Mouse (Mus musculus): ENCODE data around the gene Sipa1l2. TPM values are rescaled to one million over a fixed set of nuclear protein-coding genes. Genes with fewer than 3 reads are reported as not detected.

Sipa1l2 gene
- polyA plus RNA-seq, 1 experiment: 6.5 TPM

- TF ChIP-seq MYOG (IDR thresholded peaks at IDR 0.05; ENCODE audit: control insufficient read depth, extremely low read depth, insufficient read length) (no peak), CEBPB (IDR thresholded peaks at IDR 0.05; ENCODE audit: low read depth) (no peak)
- Histone ChIP-seq H3K36me3 (ENCODE audit: control insufficient read depth, insufficient read depth) (no peaks in the 10 kb centered on the region), H3ac (ENCODE audit: control insufficient read depth, insufficient read length, low read depth) (no peak overlapping the region), H3K27me3 (ENCODE audit: control insufficient read depth, insufficient read depth, insufficient read length) (no peaks in the 10 kb centered on the region), H3K4me3 (ENCODE audit: insufficient read depth, poor library complexity, severe bottlenecking) (no peak overlapping the region), H3K79me2 (ENCODE audit: control insufficient read depth, insufficient read depth) (no peaks in the 10 kb centered on the region), H3K79me3 (ENCODE audit: low read depth) (no peaks in the 10 kb centered on the region)
These were observed 37.4 kb downstream of the Sipa1l2 start for GRCm38 (mm10) chr8:125532177-125532576.

- no peak overlapping the region for H3K4me3 ChIP-seq (ENCODE audit: insufficient read depth, poor library complexity, severe bottlenecking)
- no peaks in the 10 kb centered on the region for H3K27me3 ChIP-seq (ENCODE audit: control insufficient read depth, insufficient read depth, insufficient read length)
- H3K79me2 ChIP-seq (ENCODE audit: control insufficient read depth, insufficient read depth): no peaks in the 10 kb centered on the region
- H3K79me3 ChIP-seq (ENCODE audit: low read depth): no peaks in the 10 kb centered on the region
- no peaks in the 10 kb centered on the region for H3K36me3 ChIP-seq (ENCODE audit: control insufficient read depth, insufficient read depth)
- no peak overlapping the region for H3ac ChIP-seq (ENCODE audit: control insufficient read depth, insufficient read length, low read depth)
- TF ChIP-seq CEBPB (IDR thresholded peaks at IDR 0.05; ENCODE audit: low read depth): no peak
- no peak for TF ChIP-seq MYOG (IDR thresholded peaks at IDR 0.05; ENCODE audit: control insufficient read depth, extremely low read depth, insufficient read length)
- no peak for TF ChIP-seq MAX (IDR thresholded peaks at IDR 0.05)
- no peak for TF ChIP-seq MYOD1 (IDR thresholded peaks at IDR 0.05; ENCODE audit: control insufficient read depth, insufficient read length, low read depth)
- TF ChIP-seq USF1 (IDR thresholded peaks at IDR 0.05; ENCODE audit: low read depth): no peak
- no peak for TF ChIP-seq FOSL1 (IDR thresholded peaks at IDR 0.05; ENCODE audit: insufficient read depth, low read length, poor library complexity, severe bottlenecking)
- TF ChIP-seq CTCF (IDR thresholded peaks at IDR 0.05; ENCODE audit: control insufficient read depth, insufficient read depth, insufficient read length): no peak
These were observed 38.0 kb downstream of the Sipa1l2 start for GRCm38 (mm10) chr8:125531640-125532039.

DNA sequence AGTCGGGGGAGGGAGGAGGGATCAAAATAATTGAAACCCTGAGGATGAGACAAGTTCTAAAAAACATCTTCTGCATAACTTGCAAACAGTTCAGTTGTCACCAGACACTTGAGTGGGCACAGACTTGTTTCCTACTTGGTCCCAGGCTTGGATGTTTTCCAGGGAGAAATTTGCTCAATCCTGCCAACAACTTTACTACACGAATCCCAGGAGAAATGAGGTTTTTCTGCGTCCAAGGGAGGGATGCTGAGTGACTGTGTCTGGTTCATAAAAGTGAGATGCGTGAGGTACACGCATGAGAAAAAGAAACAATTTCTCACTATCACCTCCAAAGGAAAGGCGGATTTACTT, 38.5 kb downstream of the Sipa1l2 start:
- TF ChIP-seq USF1 (IDR thresholded peaks at IDR 0.05; ENCODE audit: low read depth) (no peak), MAX (IDR thresholded peaks at IDR 0.05) (no peak), MYOD1 (IDR thresholded peaks at IDR 0.05; ENCODE audit: control insufficient read depth, insufficient read length, low read depth) (no peak), MYOG (IDR thresholded peaks at IDR 0.05; ENCODE audit: control insufficient read depth, extremely low read depth, insufficient read length) (no peak), FOSL1 (IDR thresholded peaks at IDR 0.05; ENCODE audit: insufficient read depth, low read length, poor library complexity, severe bottlenecking) (no peak), CEBPB (IDR thresholded peaks at IDR 0.05; ENCODE audit: low read depth) (no peak), CTCF (IDR thresholded peaks at IDR 0.05; ENCODE audit: control insufficient read depth, insufficient read depth, insufficient read length) (no peak)
- no peaks in the 10 kb centered on the region for H3K27me3 ChIP-seq (ENCODE audit: control insufficient read depth, insufficient read depth, insufficient read length)
- H3K79me2 ChIP-seq (ENCODE audit: control insufficient read depth, insufficient read depth): no peaks in the 10 kb centered on the region
- H3K79me3 ChIP-seq (ENCODE audit: low read depth): no peaks in the 10 kb centered on the region
- H3ac ChIP-seq (ENCODE audit: control insufficient read depth, insufficient read length, low read depth): no peak overlapping the region
- no peaks in the 10 kb centered on the region for H3K36me3 ChIP-seq (ENCODE audit: control insufficient read depth, insufficient read depth)
- no peak overlapping the region for H3K4me3 ChIP-seq (ENCODE audit: insufficient read depth, poor library complexity, severe bottlenecking)

DNA sequence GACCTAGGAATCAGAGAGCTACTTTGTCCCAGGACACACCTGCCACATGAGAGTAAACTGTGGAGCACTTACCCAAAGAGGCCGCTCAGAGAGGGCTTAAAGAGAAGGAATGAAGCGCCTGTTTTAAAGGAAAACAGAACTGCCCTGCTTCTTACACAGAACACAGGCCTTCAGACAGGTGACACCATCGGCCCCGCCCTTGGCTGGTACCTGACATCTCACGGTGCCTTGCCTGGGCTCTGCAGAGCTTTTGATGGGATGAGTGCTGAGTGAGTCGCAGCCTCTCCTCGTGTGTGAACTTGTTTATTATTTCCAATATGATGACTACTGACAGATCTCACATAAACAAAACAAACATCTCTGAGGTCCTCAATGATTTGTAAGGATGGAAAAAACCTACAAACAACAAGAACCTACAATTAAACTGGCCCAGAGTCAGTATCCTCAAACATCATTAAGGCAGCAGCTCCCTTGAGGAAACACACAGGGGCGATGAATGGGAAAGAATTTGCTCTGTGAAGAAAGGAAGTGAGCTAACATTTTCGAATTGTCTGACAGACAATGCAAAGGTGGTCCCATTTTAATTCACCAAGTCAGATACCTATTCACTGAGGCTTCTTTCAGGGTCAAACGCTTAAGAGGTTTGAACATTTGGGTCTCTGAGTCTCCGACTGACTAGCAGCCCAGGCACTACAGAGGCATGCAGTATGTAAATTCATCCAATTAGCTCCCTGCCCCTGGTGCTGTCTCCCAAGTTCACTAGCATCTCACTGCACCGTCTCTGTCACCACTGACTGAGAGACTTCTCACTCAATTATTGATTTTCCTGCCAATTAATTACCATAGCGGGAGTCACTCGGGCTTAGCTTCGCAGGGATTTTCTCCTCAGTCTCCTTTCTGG, 39.2 kb downstream of the Sipa1l2 start:
- no peak for TF ChIP-seq FOSL1 (IDR thresholded peaks at IDR 0.05; ENCODE audit: insufficient read depth, low read length, poor library complexity, severe bottlenecking)
- TF ChIP-seq USF1 (IDR thresholded peaks at IDR 0.05; ENCODE audit: low read depth): no peak
- no peak for TF ChIP-seq MAX (IDR thresholded peaks at IDR 0.05)
- no peak for TF ChIP-seq MYOG (IDR thresholded peaks at IDR 0.05; ENCODE audit: control insufficient read depth, extremely low read depth, insufficient read length)
- TF ChIP-seq CTCF (IDR thresholded peaks at IDR 0.05; ENCODE audit: control insufficient read depth, insufficient read depth, insufficient read length): no peak
- no peak for TF ChIP-seq CEBPB (IDR thresholded peaks at IDR 0.05; ENCODE audit: low read depth)
- no peak for TF ChIP-seq MYOD1 (IDR thresholded peaks at IDR 0.05; ENCODE audit: control insufficient read depth, insufficient read length, low read depth)
- H3K36me3 ChIP-seq (ENCODE audit: control insufficient read depth, insufficient read depth): no peaks in the 10 kb centered on the region
- no peaks in the 10 kb centered on the region for H3K27me3 ChIP-seq (ENCODE audit: control insufficient read depth, insufficient read depth, insufficient read length)
- H3K79me3 ChIP-seq (ENCODE audit: low read depth): no peaks in the 10 kb centered on the region
- no peak overlapping the region for H3K4me3 ChIP-seq (ENCODE audit: insufficient read depth, poor library complexity, severe bottlenecking)
- no peak overlapping the region for H3ac ChIP-seq (ENCODE audit: control insufficient read depth, insufficient read length, low read depth)
- H3K79me2 ChIP-seq (ENCODE audit: control insufficient read depth, insufficient read depth): no peaks in the 10 kb centered on the region

GRCm38 (mm10) chr8:125529019-125529418, 40.6 kb downstream of the Sipa1l2 start:
- H3ac ChIP-seq (ENCODE audit: control insufficient read depth, insufficient read length, low read depth): no peak overlapping the region
- no peak for TF ChIP-seq CTCF (IDR thresholded peaks at IDR 0.05; ENCODE audit: control insufficient read depth, insufficient read depth, insufficient read length)
- no peak for TF ChIP-seq MYOG (IDR thresholded peaks at IDR 0.05; ENCODE audit: control insufficient read depth, extremely low read depth, insufficient read length)
- no peak for TF ChIP-seq MYOD1 (IDR thresholded peaks at IDR 0.05; ENCODE audit: control insufficient read depth, insufficient read length, low read depth)
- TF ChIP-seq USF1 (IDR thresholded peaks at IDR 0.05; ENCODE audit: low read depth): no peak
- TF ChIP-seq MAX (IDR thresholded peaks at IDR 0.05): no peak
- no peak for TF ChIP-seq CEBPB (IDR thresholded peaks at IDR 0.05; ENCODE audit: low read depth)
- TF ChIP-seq FOSL1 (IDR thresholded peaks at IDR 0.05; ENCODE audit: insufficient read depth, low read length, poor library complexity, severe bottlenecking): no peak
- no peaks in the 10 kb centered on the region for H3K36me3 ChIP-seq (ENCODE audit: control insufficient read depth, insufficient read depth)
- no peaks in the 10 kb centered on the region for H3K79me2 ChIP-seq (ENCODE audit: control insufficient read depth, insufficient read depth)
- no peaks in the 10 kb centered on the region for H3K79me3 ChIP-seq (ENCODE audit: low read depth)
- no peaks in the 10 kb centered on the region for H3K27me3 ChIP-seq (ENCODE audit: control insufficient read depth, insufficient read depth, insufficient read length)
- H3K4me3 ChIP-seq (ENCODE audit: insufficient read depth, poor library complexity, severe bottlenecking): no peak overlapping the region
